Mouse (Mus musculus): ENCODE measurements around the gene Cachd1.

DNA sequence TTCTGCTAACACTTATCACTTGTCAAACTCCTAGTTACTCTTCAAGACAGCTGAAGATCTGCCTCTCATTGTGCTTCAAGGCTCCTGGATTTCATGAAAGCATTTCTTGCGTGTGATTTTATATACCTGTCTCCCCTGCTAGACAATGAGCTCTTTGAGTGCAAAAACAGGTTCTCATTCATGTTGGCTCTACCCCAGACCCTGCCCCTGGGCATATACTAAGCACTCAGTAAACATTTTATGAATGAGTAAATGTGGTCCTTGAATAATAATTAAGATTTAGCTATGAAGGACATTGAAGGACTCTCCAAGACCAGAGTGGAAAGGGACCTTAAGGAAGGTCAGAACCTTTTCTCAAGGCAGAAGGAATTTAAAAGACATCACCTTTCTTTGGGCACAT, 16.9 kb upstream of the Cachd1 start:
- TF ChIP-seq EP300 (IDR thresholded peaks at IDR 0.05; ENCODE audit: insufficient read depth, low read depth, low read length), result no peak
- TF ChIP-seq POLR2A (IDR thresholded peaks at IDR 0.05; ENCODE audit: insufficient read depth, low read length), result no peak
